Comparison of ENCODE assay signal across 14 mouse cellular contexts in genomic region chr15:99713569-99713968, GRCm38 (mm10). TPM values are rescaled to one million over a fixed set of nuclear protein-coding genes. Genes with fewer than 3 reads are reported as not detected.
DNase-seq lines count a peak whose midpoint lies in the region; ATAC-seq and TF ChIP-seq lines count a peak whose summit lies in the region.
"Had no signal": no experiment of that assay in that cellular context is flagged by ENCODE, and none has a peak within 500 bp of the region (broad histone marks: within the 10 kb centered on the region; RNA-seq: fewer than 3 reads in every experiment).

No protein-coding gene starts in this region.

- no peak for ATAC-seq in heart, embryonic 13.5 days (ENCODE audit: extremely low read depth, insufficient number of reproducible peaks, low FRiP score, low TSS enrichment)
- peak; percentile 21; the same call in 1 of the 2 replicates for ATAC-seq in midbrain, embryonic 13.5 days

- no peak for TF ChIP-seq CTCF in brain, embryonic 14.5 days (IDR thresholded peaks at IDR 0.05; ENCODE audit: borderline replicate concordance, extremely low read depth, insufficient read depth, insufficient read length)

- WGBS in heart, embryonic 13.5 days: 72% methylated on average over 3 of the region's 3 CpGs
- WGBS in midbrain, embryonic 13.5 days: 81% methylated on average over 3 of the region's 3 CpGs

- H3K27ac ChIP-seq in heart, embryonic 13.5 days (replicated peaks): peak overlapping the region; percentile 90
- H3K27ac ChIP-seq in ES-E14 (ENCODE audit: insufficient read depth, low read depth, low read length, poor library complexity, severe bottlenecking): peak overlapping the region; percentile 10; the same call in 1 of the 2 replicates
- H3K27ac ChIP-seq in midbrain, embryonic 13.5 days: peak overlapping the region; percentile 47
- H3K27ac ChIP-seq: limb, embryonic 12.5 days; lung, embryonic 15.5 days had no signal

- peaks cover 46% of the 10 kb centered on the region for H3K4me1 ChIP-seq in heart, embryonic 13.5 days
- H3K4me1 ChIP-seq in ES-E14 (ENCODE audit: control insufficient read depth in 2 of 2, insufficient read depth in 2 of 2, low read length in 2 of 2, poor library complexity in 1 of 2): peaks cover 0 to 27% of the 10 kb centered on the region in 2 experiments; a peak in 3 of 4 replicates
- H3K4me1 ChIP-seq in midbrain, embryonic 13.5 days (replicated peaks): peaks cover 39% of the 10 kb centered on the region

- TF ChIP-seq POLR2A in brain, embryonic 14.5 days (IDR thresholded peaks at IDR 0.05; ENCODE audit: borderline replicate concordance, extremely low read depth, insufficient read depth, insufficient read length, poor library complexity, severe bottlenecking): no peak

- no peak for DNase-seq in heart, postnatal 14 days
- DNase-seq in ES-E14 (ENCODE audit: low read depth, low spot score): no peak
- DNase-seq in brain, embryonic 14.5 days (ENCODE audit: low read depth): peak; percentile 5
- no peak for DNase-seq in spleen, postnatal 10 days (ENCODE audit: low spot score in 2 of 2)
- no peak for DNase-seq in urinary bladder, adult 18-20 months (ENCODE audit: low spot score in 2 of 2)
- DNase-seq: kidney, adult 9 months; thymus, postnatal 14 days had no signal

- in situ Hi-C loops in ES-E14 (cut with MboI; ENCODE audit: low sequenced_read_pairs in 2 of 2, unreplicated experiment in 2 of 2): loop anchor here in 1 of 2 experiments (10.0 kb wide), 1 partner anchor 191 kb away; no protein-coding TSS in a partner anchor

- peaks cover 82% of the 10 kb centered on the region for H3K36me3 ChIP-seq in heart, embryonic 13.5 days
- H3K36me3 ChIP-seq in ES-E14 (ENCODE audit: control insufficient read depth, insufficient read depth, low read length, poor library complexity, severe bottlenecking): peaks cover 42% of the 10 kb centered on the region
- peaks cover 79% of the 10 kb centered on the region for H3K36me3 ChIP-seq in midbrain, embryonic 13.5 days

- no peaks in the 10 kb centered on the region for H3K9me3 ChIP-seq in heart, embryonic 13.5 days
- no peaks in the 10 kb centered on the region for H3K9me3 ChIP-seq in ES-E14 (ENCODE audit: control insufficient read depth, insufficient read depth, low read depth, low read length)
- H3K9me3 ChIP-seq in midbrain, embryonic 13.5 days: no peaks in the 10 kb centered on the region
- H3K9me3 ChIP-seq: G1E; limb, embryonic 12.5 days; lung, embryonic 15.5 days had no signal

- H3K4me2 ChIP-seq in heart, embryonic 13.5 days: no peak overlapping the region
- no peak overlapping the region for H3K4me2 ChIP-seq in midbrain, embryonic 13.5 days (replicated peaks)
- H3K4me2 ChIP-seq: limb, embryonic 12.5 days; lung, embryonic 15.5 days had no signal

- intact Hi-C loops in heart, postnatal 14 days (cut with DNase I): no loop called here

- no peaks in the 10 kb centered on the region for H3K27me3 ChIP-seq in heart, embryonic 13.5 days (replicated peaks)
- no peaks in the 10 kb centered on the region for H3K27me3 ChIP-seq in midbrain, embryonic 13.5 days
- H3K27me3 ChIP-seq: limb, embryonic 12.5 days; lung, embryonic 15.5 days had no signal

- H3K9ac ChIP-seq in heart, embryonic 13.5 days: peak overlapping the region; percentile 62
- peak overlapping the region; percentile 6; the same call in 1 of the 2 replicates for H3K9ac ChIP-seq in ES-E14 (ENCODE audit: insufficient read depth, low read depth, low read length, poor library complexity, severe bottlenecking)
- H3K9ac ChIP-seq in midbrain, embryonic 13.5 days (replicated peaks): no peak overlapping the region; the same call in 1 of the 2 replicates
- H3K9ac ChIP-seq: limb, embryonic 12.5 days; lung, embryonic 15.5 days had no signal

- no peak overlapping the region for H3K4me3 ChIP-seq in heart, embryonic 13.5 days
- no peak overlapping the region for H3K4me3 ChIP-seq in ES-E14 (ENCODE audit: insufficient read depth in 1 of 2, low read depth in 1 of 2, low read length in 2 of 2, poor library complexity in 1 of 2, severe bottlenecking in 1 of 2)
- H3K4me3 ChIP-seq in midbrain, embryonic 13.5 days (replicated peaks): no peak overlapping the region
- H3K4me3 ChIP-seq: limb, embryonic 12.5 days; lung, embryonic 15.5 days had no signal

TF ChIP-seq in ES-E14, 5 proteins besides CTCF, POLR2A, EP300 and RAD21:
- TF ChIP-seq CHD2 (IDR thresholded peaks at IDR 0.05; ENCODE audit: low read depth, low read length) (no peak), HCFC1 (IDR thresholded peaks at IDR 0.05; ENCODE audit: borderline replicate concordance, insufficient read depth, low read length) (no peak), MAFK (IDR thresholded peaks at IDR 0.05; ENCODE audit: insufficient read depth, low read depth, low read length) (no peak), ZC3H11A (IDR thresholded peaks at IDR 0.05; ENCODE audit: borderline replicate concordance, low read depth, low read length) (no peak), ZNF384 (IDR thresholded peaks at IDR 0.05; ENCODE audit: low read depth, low read length) (no peak)

RNA-seq across cellular contexts. Expression of gene Gpd1, which starts 3.7 kb away (rescaled TPM):
- 1.3 and 1.8 TPM in 2 replicates for polyA plus RNA-seq in heart, embryonic 13.5 days (2015; fragmentation: Nextera tagmentation; extraction: Ambion mirVana)
- 10 to 100 TPM; 61.7 to 91.3 TPM for total RNA-seq in heart, postnatal 14 days (2021)
- 0.85 and 1.1 TPM in 2 replicates for total RNA-seq in ES-E14 (2012; rRNA removed)
- polyA plus RNA-seq in brain, embryonic 14.5 days (2012; rRNA removed): 3.4 and 4.5 TPM in 2 replicates
- polyA plus RNA-seq in midbrain, embryonic 13.5 days (2015; fragmentation: Nextera tagmentation; extraction: Ambion mirVana): 1.3 and 1.6 TPM in 2 replicates
- total RNA-seq: G1E had no signal
- polyA plus RNA-seq: G1E had no signal

RNA-seq across cellular contexts. Expression of gene Gm17349, which starts 8.3 kb away (rescaled TPM):
- polyA plus RNA-seq in heart, embryonic 13.5 days (2015; fragmentation: Nextera tagmentation; extraction: Ambion mirVana): not detected in 2 replicates
- 1 to 10 TPM; 5.0 to 5.1 TPM for total RNA-seq in heart, postnatal 14 days (2021)
- 2.3 and 2.5 TPM in 2 replicates for total RNA-seq in ES-E14 (2012; rRNA removed)
- 0.86 TPM in 1 of 2 replicates, not detected in the other for polyA plus RNA-seq in brain, embryonic 14.5 days (2012; rRNA removed)
- polyA plus RNA-seq in midbrain, embryonic 13.5 days (2015; fragmentation: Nextera tagmentation; extraction: Ambion mirVana): not detected in 2 replicates
- total RNA-seq: granulocyte monocyte progenitor cell, adult 5-6 weeks; megakaryocyte-erythroid progenitor cell, adult 5-6 weeks had no signal
- polyA plus RNA-seq: limb, embryonic 12.5 days; lung, embryonic 15.5 days had no signal

RNA-seq across cellular contexts. Expression of gene Smarcd1, which starts 11.6 kb away (rescaled TPM):
- polyA plus RNA-seq in heart, embryonic 13.5 days (2015; fragmentation: Nextera tagmentation; extraction: Ambion mirVana): 22.1 and 22.3 TPM in 2 replicates
- total RNA-seq in heart, postnatal 14 days (2021): 10 to 100 TPM; 25.9 to 28.4 TPM
- total RNA-seq in ES-E14 (2012; rRNA removed): 62.1 and 76.3 TPM in 2 replicates
- polyA plus RNA-seq in brain, embryonic 14.5 days (2012; rRNA removed): 201 and 211 TPM in 2 replicates
- polyA plus RNA-seq in midbrain, embryonic 13.5 days (2015; fragmentation: Nextera tagmentation; extraction: Ambion mirVana): 137 and 145 TPM in 2 replicates

RNA-seq across cellular contexts. Expression of gene Cox14, which starts 11.8 kb away (rescaled TPM):
- polyA plus RNA-seq in heart, embryonic 13.5 days (2015; fragmentation: Nextera tagmentation; extraction: Ambion mirVana): 155 and 181 TPM in 2 replicates
- 100 to 1,000 TPM; 207 to 250 TPM for total RNA-seq in heart, postnatal 14 days (2021)
- 68.8 and 86.6 TPM in 2 replicates for total RNA-seq in ES-E14 (2012; rRNA removed)
- polyA plus RNA-seq in brain, embryonic 14.5 days (2012; rRNA removed): 149 and 249 TPM in 2 replicates
- polyA plus RNA-seq in midbrain, embryonic 13.5 days (2015; fragmentation: Nextera tagmentation; extraction: Ambion mirVana): 167 and 177 TPM in 2 replicates

RNA-seq across cellular contexts. Expression of gene Asic1, which starts 43.4 kb away (rescaled TPM):
- polyA plus RNA-seq in heart, embryonic 13.5 days (2015; fragmentation: Nextera tagmentation; extraction: Ambion mirVana): 1.6 and 1.8 TPM in 2 replicates
- under 1 TPM; 0.29 to 0.74 TPM for total RNA-seq in heart, postnatal 14 days (2021)
- total RNA-seq in ES-E14 (2012; rRNA removed): 6.6 and 15.0 TPM in 2 replicates
- polyA plus RNA-seq in brain, embryonic 14.5 days (2012; rRNA removed): 81.2 and 114 TPM in 2 replicates
- polyA plus RNA-seq in midbrain, embryonic 13.5 days (2015; fragmentation: Nextera tagmentation; extraction: Ambion mirVana): 48.0 and 54.5 TPM in 2 replicates
- total RNA-seq: granulocyte monocyte progenitor cell, adult 5-6 weeks had no signal
- polyA plus RNA-seq: G1E had no signal

Comparison
In these comparisons a context has a peak if more than half of its experiments do, and no peak if none do; other contexts are left out.
1. H3K27ac ChIP-seq: peak in every context shown above with its lines; median percentile 90 in heart, embryonic 13.5 days; 47 in midbrain, embryonic 13.5 days; 10 in ES-E14.